Mouse (Mus musculus) E14TG2a.4 (cell line): ENCODE measurements around the gene Xylt1.

Experiments
- CTCF ChIP-seq: conservative IDR thresholded peaks from 2 replicates; pipeline ENCODE4 v1.5.1; 2014; ENCODE audit warnings: low read length
- NANOG ChIP-seq: IDR thresholded peaks from 2 replicates; pipeline ENCODE4 v1.6.1; 2014; ENCODE audit warnings: borderline replicate concordance, low read length, mixed read lengths

DNA sequence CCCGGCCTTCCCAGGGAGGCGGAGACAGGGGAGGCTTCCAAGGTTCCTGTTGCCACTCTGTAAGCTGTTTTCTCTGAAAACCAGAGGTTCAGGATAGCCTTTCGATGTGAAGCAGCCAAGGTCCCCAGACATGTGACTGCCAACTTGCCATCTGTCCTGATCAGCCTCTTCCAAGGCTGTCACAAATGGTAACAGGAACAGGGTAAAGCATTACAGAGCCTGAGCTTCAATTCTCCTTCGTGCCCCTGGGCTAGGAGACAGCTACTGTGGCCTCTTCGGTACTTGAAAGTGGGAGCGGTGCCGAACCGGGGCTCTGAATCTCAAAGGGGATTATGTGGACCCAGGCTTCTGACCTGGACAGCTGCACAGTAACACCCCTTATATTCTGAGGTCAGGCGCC lies 287.4 kb downstream of the Xylt1 start:
- TF ChIP-seq CTCF: no peak
- no peak for TF ChIP-seq NANOG
